Mouse (Mus musculus): Measurements from ENCODE around the gene Smg5.
"Not testable (repeated sequence)": the region's sequence is repeated elsewhere in the genome, so short reads cannot be mapped to it uniquely, and the experiment has no call there.

The Smg5 gene

GRCm38 (mm10) chr3:88354396-88355165 lies 18.5 kb downstream of the Smg5 start:
- DNase-seq (ENCODE audit: low spot score in 2 of 2) = peak in 1 of 2 experiments; percentile 31

DNA sequence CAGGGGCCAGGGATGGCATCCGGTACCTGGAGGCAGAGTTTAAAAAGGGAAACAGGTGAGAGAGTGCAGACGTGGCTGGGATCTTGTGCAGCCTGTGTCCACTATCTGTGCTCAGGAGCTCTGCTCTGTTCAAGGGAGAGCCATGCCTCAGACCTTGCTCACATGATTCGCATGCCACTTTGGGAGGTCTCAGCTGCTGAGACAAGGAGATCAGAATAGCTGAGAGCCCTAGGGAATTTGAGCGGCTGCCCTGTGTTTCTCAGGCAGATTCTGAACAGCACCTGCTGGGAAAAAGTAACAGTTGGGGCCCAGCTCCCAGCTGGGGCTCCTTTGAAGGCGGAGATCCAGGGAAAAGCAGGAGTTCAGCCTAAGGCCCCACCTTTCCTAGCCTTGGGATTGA lies 23.5 kb downstream of the Smg5 start:
- no peak for DNase-seq (ENCODE audit: low spot score in 2 of 2)

DNA sequence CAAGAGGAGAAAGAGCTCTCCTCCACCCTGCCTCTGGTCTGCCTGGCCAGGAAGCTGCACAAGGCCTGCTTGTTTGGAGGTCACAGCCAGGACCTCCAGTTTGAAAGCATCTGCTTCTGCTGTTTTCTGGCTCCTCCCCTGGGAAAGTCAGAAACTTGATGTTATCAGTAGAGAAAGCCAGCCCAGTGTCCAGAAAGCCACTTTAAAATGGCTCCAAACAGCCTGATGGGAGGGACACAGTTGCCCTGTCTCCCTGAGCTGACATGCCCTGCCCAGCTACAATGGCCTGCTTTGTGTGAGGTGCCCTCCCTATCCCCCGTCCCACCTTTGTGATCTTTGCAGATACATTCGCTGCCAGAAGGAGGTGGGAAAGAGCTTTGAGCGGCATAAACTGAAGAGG lies 23.9 kb downstream of the Smg5 start:
- DNase-seq (ENCODE audit: low spot score in 2 of 2) = no peak

DNA sequence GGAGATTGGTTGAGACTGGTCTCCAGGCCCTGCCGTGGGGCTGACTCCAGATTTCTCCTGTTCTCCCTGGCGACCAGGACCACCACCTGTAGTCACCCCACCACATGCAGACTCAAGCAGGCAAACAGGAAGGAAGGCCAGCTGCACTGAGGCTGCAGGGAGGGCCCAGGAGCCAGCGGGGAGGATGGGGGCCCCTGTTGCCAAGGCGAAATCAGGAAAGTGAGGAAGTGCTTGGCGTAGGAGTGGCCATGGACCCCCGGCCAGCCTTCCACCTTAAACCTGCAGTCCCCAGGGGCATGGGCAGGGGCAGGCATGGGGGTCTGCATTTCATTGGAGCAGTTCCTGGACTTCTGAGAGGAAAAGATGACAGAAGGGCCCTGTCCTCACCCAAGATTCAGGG lies 25.0 kb downstream of the Smg5 start:
- no peak for DNase-seq (ENCODE audit: low spot score in 2 of 2)

DNA sequence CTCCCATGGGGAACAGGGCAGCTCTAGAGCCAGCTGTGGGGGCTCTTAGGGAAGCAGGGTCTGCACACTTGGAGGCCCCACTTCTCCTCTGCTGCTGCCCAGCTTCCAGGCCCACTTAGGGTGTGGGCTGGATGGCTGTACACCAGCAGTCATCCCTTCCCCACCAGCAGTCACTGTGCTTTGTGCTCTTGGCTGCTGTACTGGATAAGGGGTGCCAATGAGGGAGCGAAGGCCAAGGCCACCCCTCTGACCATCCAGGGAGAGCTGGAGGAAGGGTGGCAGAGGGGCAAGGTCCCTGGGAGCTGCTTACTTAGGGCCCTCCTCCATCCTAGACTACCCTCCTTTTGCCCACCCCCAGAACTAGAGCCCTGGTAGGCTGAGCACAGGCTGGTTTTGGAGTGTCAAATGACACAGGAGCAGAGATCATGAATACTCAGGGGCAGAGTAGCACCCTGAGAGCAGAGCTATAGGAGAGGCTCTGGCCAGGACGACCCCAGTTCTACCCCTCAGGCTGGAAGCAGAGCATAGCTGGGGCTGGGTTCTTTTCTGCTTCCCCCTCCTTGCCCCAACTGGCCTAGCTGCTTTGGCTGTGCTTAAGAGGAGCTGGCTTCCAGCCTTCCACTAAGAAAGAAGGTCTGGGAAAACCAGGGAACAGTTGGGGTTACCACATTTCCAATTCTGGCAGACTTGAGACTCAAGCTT lies 25.7 kb downstream of the Smg5 start:
- DNase-seq (ENCODE audit: low spot score in 2 of 2) = no peak

GRCm38 (mm10) chr3:88363700-88364099 lies 27.6 kb downstream of the Smg5 start:
- no peak for DNase-seq (ENCODE audit: low spot score in 2 of 2)

GRCm38 (mm10) chr3:88364337-88364736 lies 28.3 kb downstream of the Smg5 start, which contains the start of gene Paqr6:
Gene Paqr6 (plus strand): TSS chr3:88364584.
- peak; percentile 65 to 80 for DNase-seq (ENCODE audit: low spot score in 2 of 2)

GRCm38 (mm10) chr3:88365705-88366361 lies 29.8 kb downstream of the Smg5 start:
- no peak for DNase-seq (ENCODE audit: low spot score in 2 of 2)

GRCm38 (mm10) chr3:88366830-88367428 lies 30.9 kb downstream of the Smg5 start:
- peak; percentile 48 to 61 for DNase-seq (ENCODE audit: low spot score in 2 of 2)

GRCm38 (mm10) chr3:88367517-88367916 lies 31.5 kb downstream of the Smg5 start:
- DNase-seq (ENCODE audit: low spot score in 2 of 2) = not testable (repeated sequence)

GRCm38 (mm10) chr3:88368511-88368910 lies 32.5 kb downstream of the Smg5 start:
- DNase-seq (ENCODE audit: low spot score in 2 of 2) = not testable (repeated sequence)

DNA sequence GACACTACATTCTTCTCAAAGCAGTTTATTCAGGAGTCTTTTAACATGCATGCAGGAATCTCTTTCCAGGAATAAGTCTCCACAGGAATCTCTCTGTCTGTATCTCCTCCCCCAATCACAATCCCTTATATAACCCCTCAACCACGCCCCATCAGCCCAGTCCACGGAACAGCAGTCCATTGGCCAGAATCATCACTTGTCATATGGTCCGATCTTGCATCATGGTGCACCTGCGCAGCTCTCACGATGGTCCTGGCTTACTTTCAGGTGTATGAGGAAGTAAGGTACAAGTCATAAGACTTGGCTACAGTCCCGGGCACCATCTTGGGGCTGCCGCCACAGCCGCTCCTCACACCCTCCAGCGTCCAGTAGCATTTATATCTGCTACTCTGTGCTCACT lies 36.6 kb downstream of the Smg5 start, which contains the start of gene Bglap3:
TSS of gene Bglap3 (minus strand) at position 101 of the 400 bp plus-strand sequence.
- not testable (repeated sequence) for DNase-seq (ENCODE audit: low spot score in 2 of 2)

- DNase-seq (ENCODE audit: low spot score in 2 of 2) = not testable (repeated sequence)
Observed at GRCm38 (mm10) chr3:88375750-88376626, 39.9 kb downstream of the Smg5 start.

GRCm38 (mm10) chr3:88376644-88377043 lies 40.6 kb downstream of the Smg5 start:
- not testable (repeated sequence) for DNase-seq (ENCODE audit: low spot score in 2 of 2)

- DNase-seq (ENCODE audit: low spot score in 2 of 2) = not testable (repeated sequence)
Observed at GRCm38 (mm10) chr3:88378599-88378998, 42.5 kb downstream of the Smg5 start, which contains the start of gene Bglap2. Gene Bglap2 (minus strand): TSS chr3:88378699.

GRCm38 (mm10) chr3:88381389-88382315 lies 45.6 kb downstream of the Smg5 start:
- DNase-seq (ENCODE audit: low spot score in 2 of 2) = peak in 1 of 2 experiments; percentile 22

DNA sequence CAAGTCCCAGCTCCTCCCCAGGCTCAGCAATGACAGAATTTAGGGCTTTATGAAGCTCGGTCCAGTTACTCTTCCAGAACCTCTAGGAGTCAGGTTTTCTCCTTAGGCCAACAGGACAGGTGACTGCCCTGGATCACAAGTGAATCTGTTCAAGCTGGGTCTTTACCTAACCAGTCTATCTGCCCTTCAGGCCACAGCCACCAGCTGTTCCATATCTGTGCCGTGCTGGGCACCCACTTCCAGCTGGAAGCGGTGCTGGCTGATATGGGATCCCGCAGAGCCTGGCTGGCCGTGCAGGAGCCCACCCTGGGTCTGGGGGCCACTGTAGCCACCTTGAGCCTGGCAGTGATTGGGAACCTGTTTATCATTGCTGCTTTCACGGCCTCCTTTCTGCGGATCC lies 46.3 kb downstream of the Smg5 start:
- not testable (repeated sequence) for DNase-seq (ENCODE audit: low spot score in 2 of 2)

- DNase-seq (ENCODE audit: low spot score in 2 of 2) = no peak
Observed at GRCm38 (mm10) chr3:88384364-88384763, 48.3 kb downstream of the Smg5 start, which contains the start of gene Bglap. Gene Bglap (minus strand): TSS chr3:88384464.

- DNase-seq (ENCODE audit: low spot score in 2 of 2) = no peak
Observed at GRCm38 (mm10) chr3:88393776-88394375, 57.8 kb downstream of the Smg5 start.

Measured in urinary bladder, postnatal 36 days (tissue).